Mouse (Mus musculus) heart, embryonic 10.5 days (tissue): ENCODE results near the gene Rpa2. TPM values are rescaled to one million over a fixed set of nuclear protein-coding genes. Genes with fewer than 3 reads are reported as not detected.
A peak's percentile ranks its signal among the peaks of the same experiment; 100 is the strongest.

Experiments used
- DNase-seq: peaks from one replicate; pipeline ENCODE4 v3.0.0-alpha.2; 2017; ENCODE audit warnings: low spot score
- H3K27ac ChIP-seq: fragments of 300-500 bp; sonication (generic); 2 replicates; pipeline ENCODE4 v1.5.1; 2016; ENCODE audit warnings: mild to moderate bottlenecking
- H3K27me3 ChIP-seq: fragments of 300-500 bp; sonication (generic); 2 replicates; pipeline ENCODE4 v1.6.1; 2016; ENCODE audit warnings: mild to moderate bottlenecking; ENCODE audit not compliant: poor library complexity, insufficient read depth, severe bottlenecking
- H3K36me3 ChIP-seq: fragments of 300-500 bp; sonication (generic); 2 replicates; pipeline ENCODE4 v1.6.1; 2016; ENCODE audit warnings: mild to moderate bottlenecking, moderate library complexity
- H3K4me1 ChIP-seq: fragments of 300-500 bp; sonication (generic); 2 replicates; pipeline ENCODE4 v1.6.1; 2016; ENCODE audit warnings: mild to moderate bottlenecking
- H3K4me3 ChIP-seq: fragments of 300-500 bp; sonication (generic); 2 replicates; pipeline ENCODE4 v1.5.1; 2016; ENCODE audit warnings: mild to moderate bottlenecking, moderate library complexity
- H3K9me3 ChIP-seq: fragments of 300-500 bp; sonication (generic); 2 replicates; pipeline ENCODE4 v1.6.1; 2016; ENCODE audit warnings: mild to moderate bottlenecking, moderate library complexity
- WGBS: fragments of 180-500 bp; shearing (Covaris S2); methylation state at CpG from one replicate; pipeline ENCODE4 v1.1.7; 2016; 5-methylcytosine and 5-hydroxymethylcytosine counted together
- polyA plus RNA-seq: library from polyadenylated mRNA; unstranded; fragments of >200 nt; fragmentation: Nextera tagmentation; extraction: Ambion mirVana; gene quantifications from 2 replicates; pipeline ENCODE4 v1.2.1, GENCODE M21; 2016

The Rpa2 gene
- polyA plus RNA-seq, 1 experiment from 2014 or later: 131 TPM

GRCm38 (mm10) chr4:132799845-132800244 lies 31.7 kb downstream of the Rpa2 start:
- Histone ChIP-seq H3K4me1 (peaks cover 19% of the 10 kb centered on the region), H3K4me3 (no peak overlapping the region), H3K9me3 (no peaks in the 10 kb centered on the region), H3K27me3 (peaks cover 16% of the 10 kb centered on the region), H3K36me3 (no peaks in the 10 kb centered on the region), H3K27ac (no peak overlapping the region)
- 78% methylated on average over 4 of the region's 4 CpGs for WGBS
- DNase-seq: no peak

DNA sequence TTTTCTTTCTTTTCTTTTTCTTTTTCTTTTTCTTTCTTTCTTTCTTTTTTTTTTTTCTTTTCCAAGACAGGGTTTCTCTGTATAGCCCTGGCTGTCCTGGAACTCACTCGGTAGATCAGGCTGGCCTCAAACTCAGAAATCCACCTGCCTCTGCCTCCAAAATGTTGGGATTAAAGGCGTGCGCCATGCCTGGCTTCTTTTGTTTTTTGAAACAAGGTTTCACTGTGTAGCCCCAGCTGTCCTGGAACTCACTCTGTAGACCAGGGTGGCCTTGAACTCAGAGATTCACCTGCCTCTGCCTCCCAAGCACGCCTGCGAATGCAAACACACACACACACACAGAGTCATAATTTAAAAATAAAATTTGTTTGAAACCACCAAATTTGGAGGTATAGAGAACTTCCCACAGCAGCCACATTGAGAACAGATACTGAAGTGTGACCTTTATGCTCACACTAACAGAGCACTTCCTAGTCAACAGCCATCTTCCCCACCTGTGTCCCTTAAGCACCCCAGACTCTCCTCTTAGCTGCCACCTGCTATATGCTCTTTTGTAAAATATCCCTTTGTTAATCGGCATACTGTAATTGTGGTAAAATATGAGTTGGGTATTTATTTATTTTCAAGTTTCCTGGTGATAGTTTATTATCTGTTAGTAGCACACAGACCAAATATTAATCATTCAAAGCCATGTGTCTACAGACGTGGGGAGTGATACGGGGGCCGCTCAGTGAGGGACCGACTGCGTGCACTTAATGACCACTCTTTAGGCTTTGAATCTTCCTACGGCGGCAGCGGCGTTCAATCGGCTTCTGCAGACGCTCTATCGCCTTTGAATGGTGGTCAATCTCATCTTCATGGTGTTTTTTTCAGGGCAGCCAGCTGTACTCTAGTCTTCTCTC lies 33.3 kb downstream of the Rpa2 start:
- H3K4me1 ChIP-seq: peaks cover 4% of the 10 kb centered on the region; the same call in 1 of the 2 replicates
- no peak overlapping the region for H3K27ac ChIP-seq
- no peak for DNase-seq
- 0 out of 2 replicates have a peak, but pooled peaks cover 5% of the 10 kb centered on the region for H3K27me3 ChIP-seq
- no peaks in the 10 kb centered on the region for H3K9me3 ChIP-seq
- WGBS: 87% methylated on average over 18 of the region's 18 CpGs
- H3K36me3 ChIP-seq: no peaks in the 10 kb centered on the region
- no peak overlapping the region for H3K4me3 ChIP-seq

DNA sequence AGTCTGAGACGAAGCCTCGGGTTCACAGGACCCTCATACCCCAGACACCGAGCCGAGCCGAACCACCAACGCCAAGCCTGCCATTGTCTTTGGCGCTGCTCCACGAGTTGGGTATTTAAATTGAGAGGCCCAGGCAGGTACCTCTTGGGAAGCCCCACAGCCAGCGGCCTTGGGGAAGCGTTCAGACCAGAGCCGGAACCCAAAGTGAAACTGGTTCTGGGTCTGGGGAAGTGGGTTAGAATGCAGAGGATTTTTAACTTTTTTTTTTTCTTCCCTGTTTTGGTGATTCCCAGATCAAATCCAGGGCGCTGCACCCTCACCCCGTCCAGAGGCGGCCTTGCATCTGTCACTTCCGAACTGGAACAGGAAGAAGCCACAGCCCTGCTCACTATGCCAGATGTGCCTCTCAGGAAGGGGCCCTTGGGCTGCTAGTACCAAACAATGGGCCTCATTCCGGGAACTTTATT lies 34.1 kb downstream of the Rpa2 start:
- H3K27ac ChIP-seq: no peak overlapping the region
- DNase-seq: no peak
- 60% methylated on average over 16 of the region's 16 CpGs for WGBS

GRCm38 (mm10) chr4:132803212-132803611 lies 35.1 kb downstream of the Rpa2 start:
- Histone ChIP-seq H3K9me3 (no peaks in the 10 kb centered on the region), H3K27ac (no peak overlapping the region), H3K36me3 (no peaks in the 10 kb centered on the region), H3K27me3 (no peaks in the 10 kb centered on the region), H3K4me1 (peaks cover 10% of the 10 kb centered on the region; the same call in 1 of the 2 replicates), H3K4me3 (no peak overlapping the region)
- WGBS: 86% methylated on average over 5 of the region's 5 CpGs
- DNase-seq: no peak

More for the DNA sequence above, 34.1 kb downstream of the Rpa2 start:
- Histone ChIP-seq H3K36me3 (no peaks in the 10 kb centered on the region), H3K4me1 (0 out of 2 replicates have a peak, but pooled peaks cover 3% of the 10 kb centered on the region), H3K9me3 (no peaks in the 10 kb centered on the region), H3K27me3 (0 out of 2 replicates have a peak, but pooled peaks cover 5% of the 10 kb centered on the region), H3K4me3 (no peak overlapping the region)

GRCm38 (mm10) chr4:132803876-132804275 lies 35.7 kb downstream of the Rpa2 start:
- no peaks in the 10 kb centered on the region for H3K36me3 ChIP-seq
- H3K4me3 ChIP-seq: no peak overlapping the region
- WGBS: 94% methylated on average over 7 of the region's 7 CpGs
- DNase-seq: no peak
- no peaks in the 10 kb centered on the region for H3K9me3 ChIP-seq
- no peaks in the 10 kb centered on the region for H3K27me3 ChIP-seq
- peaks cover 16% of the 10 kb centered on the region for H3K4me1 ChIP-seq
- H3K27ac ChIP-seq: no peak overlapping the region

DNA sequence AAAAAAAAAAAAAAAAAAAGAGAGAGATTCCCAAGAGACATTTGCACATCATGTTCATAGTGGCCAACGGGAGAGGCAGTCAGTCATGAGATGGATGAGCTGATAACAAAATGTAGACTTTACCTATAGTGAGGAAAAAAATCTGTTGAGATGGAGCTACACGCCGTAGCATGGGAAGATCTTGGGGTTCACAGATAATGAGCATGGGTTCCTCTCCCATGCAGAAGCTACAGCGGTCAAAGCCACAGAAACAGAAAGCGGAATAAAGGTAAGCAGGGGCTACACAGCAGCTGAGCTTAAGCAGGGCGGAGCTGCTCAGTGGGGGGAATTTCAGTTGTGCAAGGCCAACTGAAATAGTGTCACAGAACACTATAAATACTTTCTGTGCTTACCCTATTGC lies 36.2 kb downstream of the Rpa2 start:
- Histone ChIP-seq H3K4me1 (peaks cover 17% of the 10 kb centered on the region), H3K9me3 (no peaks in the 10 kb centered on the region), H3K36me3 (no peaks in the 10 kb centered on the region), H3K27ac (no peak overlapping the region), H3K4me3 (no peak overlapping the region), H3K27me3 (no peaks in the 10 kb centered on the region)
- WGBS: 94% methylated on average over 6 of the region's 6 CpGs
- DNase-seq: no peak

- no peaks in the 10 kb centered on the region for H3K36me3 ChIP-seq
- H3K4me1 ChIP-seq: peaks cover 21% of the 10 kb centered on the region
- H3K9me3 ChIP-seq: no peaks in the 10 kb centered on the region
- no peaks in the 10 kb centered on the region for H3K27me3 ChIP-seq
- H3K4me3 ChIP-seq: no peak overlapping the region
- WGBS: 79% methylated on average over 5 of the region's 5 CpGs
- no peak overlapping the region for H3K27ac ChIP-seq
- no peak for DNase-seq
These were observed 37.0 kb downstream of the Rpa2 start for GRCm38 (mm10) chr4:132805146-132805545.

- no peaks in the 10 kb centered on the region for H3K36me3 ChIP-seq
- H3K27me3 ChIP-seq: no peaks in the 10 kb centered on the region
- no peaks in the 10 kb centered on the region for H3K9me3 ChIP-seq
- no peak for DNase-seq
- no peak overlapping the region for H3K27ac ChIP-seq
- H3K4me1 ChIP-seq: peaks cover 21% of the 10 kb centered on the region
- no peak overlapping the region for H3K4me3 ChIP-seq
- 76% methylated on average over 12 of the region's 12 CpGs for WGBS
These were observed 37.6 kb downstream of the Rpa2 start for GRCm38 (mm10) chr4:132805599-132806197.

GRCm38 (mm10) chr4:132806620-132807191 lies 38.6 kb downstream of the Rpa2 start:
- 85% methylated on average over 7 of the region's 7 CpGs for WGBS
- no peaks in the 10 kb centered on the region for H3K9me3 ChIP-seq
- H3K36me3 ChIP-seq: no peaks in the 10 kb centered on the region
- peaks cover 21% of the 10 kb centered on the region for H3K4me1 ChIP-seq
- no peak overlapping the region for H3K4me3 ChIP-seq
- H3K27ac ChIP-seq: no peak overlapping the region
- DNase-seq: no peak
- H3K27me3 ChIP-seq: no peaks in the 10 kb centered on the region

DNA sequence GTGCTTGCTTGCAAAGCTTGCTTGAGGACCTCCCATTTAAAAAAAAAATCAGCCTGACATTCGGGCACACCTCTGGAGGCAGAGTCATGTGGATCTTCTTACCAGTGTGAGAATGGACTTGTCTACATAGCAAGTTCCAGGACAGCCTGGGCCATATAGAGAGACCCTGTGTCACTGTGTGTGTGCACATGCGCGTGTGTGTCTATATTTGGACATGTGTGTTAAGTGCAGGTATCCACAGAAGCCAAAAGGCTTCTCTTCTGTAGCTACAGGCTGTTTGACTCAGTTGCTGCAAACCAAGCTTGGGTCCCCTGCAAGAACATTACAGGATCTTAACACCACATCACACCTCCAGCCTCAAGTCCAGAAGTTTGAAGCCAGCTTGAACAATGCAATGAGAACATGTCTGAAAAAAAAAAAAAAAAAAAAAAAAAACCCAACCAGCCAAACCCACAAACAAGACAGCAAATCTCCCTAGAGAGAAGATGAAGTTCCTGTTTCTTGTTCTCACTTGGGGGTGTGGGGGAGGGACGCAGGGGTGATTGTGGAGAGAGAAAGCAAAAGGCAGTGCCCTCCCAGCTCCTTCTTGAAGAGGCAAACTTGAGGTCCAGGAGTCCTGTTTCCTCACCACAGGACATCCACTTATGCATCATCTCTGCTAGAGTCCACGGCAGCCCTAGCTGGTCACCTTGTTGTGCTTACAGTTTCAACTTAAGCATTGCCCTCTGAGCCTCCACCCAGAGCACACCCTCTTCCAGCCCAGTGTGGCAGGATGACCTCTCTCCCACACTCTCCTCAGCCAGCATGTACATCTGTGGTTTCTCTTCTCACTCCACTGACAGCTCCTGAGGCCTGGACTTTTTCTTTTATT lies 39.9 kb downstream of the Rpa2 start:
- Histone ChIP-seq H3K36me3 (no peaks in the 10 kb centered on the region), H3K27ac (peak overlapping the region; percentile 24; the same call in 1 of the 2 replicates), H3K4me3 (no peak overlapping the region), H3K4me1 (peaks cover 17% of the 10 kb centered on the region), H3K27me3 (no peaks in the 10 kb centered on the region), H3K9me3 (no peaks in the 10 kb centered on the region)
- DNase-seq: no peak
- WGBS: 56% methylated on average over 5 of the region's 5 CpGs

- Histone ChIP-seq H3K4me3 (no peak overlapping the region), H3K27ac (0 out of 2 replicates have a peak overlapping the region, but pooled peaks have one; percentile 36), H3K27me3 (no peaks in the 10 kb centered on the region), H3K9me3 (no peaks in the 10 kb centered on the region), H3K4me1 (peaks cover 17% of the 10 kb centered on the region), H3K36me3 (no peaks in the 10 kb centered on the region)
- 75% methylated on average over 5 of the region's 5 CpGs for WGBS
- no peak for DNase-seq
These were observed 41.5 kb downstream of the Rpa2 start for GRCm38 (mm10) chr4:132809621-132810020.

DNA sequence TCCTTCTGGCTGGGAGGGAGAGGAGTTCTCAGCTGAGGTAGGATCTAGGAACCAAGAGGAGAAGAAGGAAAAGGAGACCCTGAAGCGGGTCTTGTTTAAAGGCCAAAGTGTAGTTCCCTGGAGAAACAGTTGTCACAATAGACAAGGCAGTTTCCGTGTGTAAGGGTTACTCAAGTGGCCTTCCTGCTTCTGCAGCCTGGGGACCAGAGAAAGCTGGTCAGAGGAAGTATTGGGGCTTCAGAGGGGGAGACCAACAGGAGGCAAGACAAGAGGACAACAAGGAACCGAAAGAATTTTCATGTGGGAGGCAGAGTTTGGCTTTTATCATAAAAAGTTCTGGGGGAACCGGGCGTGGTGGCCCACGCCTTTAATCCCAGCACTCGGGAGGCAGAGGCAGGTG lies 48.3 kb downstream of the Rpa2 start:
- no peaks in the 10 kb centered on the region for H3K36me3 ChIP-seq
- peaks cover 12% of the 10 kb centered on the region for H3K9me3 ChIP-seq
- 86% methylated on average over 7 of the region's 7 CpGs for WGBS

More for the DNA sequence above, 48.3 kb downstream of the Rpa2 start:
- no peak for DNase-seq
- no peaks in the 10 kb centered on the region for H3K4me1 ChIP-seq
- H3K27ac ChIP-seq: no peak overlapping the region
- H3K4me3 ChIP-seq: no peak overlapping the region
- no peaks in the 10 kb centered on the region for H3K27me3 ChIP-seq
